Mouse (Mus musculus): Measurements from ENCODE around the gene Calhm2. TPM values are rescaled to one million over a fixed set of nuclear protein-coding genes. Genes with fewer than 3 reads are reported as not detected.

The Calhm2 gene
- total RNA-seq (2023): 10 to 100 TPM; 72.4 to 77.9 TPM

GRCm38 (mm10) chr19:47137771-47138421 lies at the start of gene Calhm2:
Gene Calhm2 (minus strand): TSS chr19:47138294.

GRCm38 (mm10) chr19:47178431-47179271 lies 40.6 kb upstream of the Calhm2 start, which contains the start of gene Neurl1a:
Gene Neurl1a (plus strand): TSS chr19:47178820.

GRCm38 (mm10) chr19:47157664-47158063 lies 19.6 kb upstream of the Calhm2 start, which contains the start of gene Calhm3:
Gene Calhm3 (minus strand): TSS chr19:47157764.

GRCm38 (mm10) chr19:47144154-47144553 lies 6.1 kb upstream of the Calhm2 start, which contains the start of gene Calhm1:
Gene Calhm1 (minus strand): TSS chr19:47144254.

GRCm38 (mm10) chr19:47090550-47091156 lies 47.4 kb downstream of the Calhm2 start, which contains the start of the genes Usmg5 and Pdcd11:
Gene Usmg5 (minus strand): TSS chr19:47090647.
Gene Pdcd11 (plus strand): TSS chr19:47090768.

GRCm38 (mm10) chr19:47067096-47067882 lies 70.8 kb downstream of the Calhm2 start, which contains the start of gene Taf5:
Gene Taf5 (plus strand): TSS chr19:47067746.

Other genes with a start within 250 kb of the Calhm2 start
- not detected for gene Ina, start 123.6 kb downstream of the Calhm2 start, total RNA-seq (2023)
- 10 to 100 TPM; 59.5 to 74.9 TPM for gene Nt5c2, start 123.1 kb downstream of the Calhm2 start, total RNA-seq (2023)
- gene Pcgf6, start 87.4 kb downstream of the Calhm2 start, total RNA-seq (2023): 1 to 10 TPM; 2.8 to 3.5 TPM
- gene Taf5, start 70.5 kb downstream of the Calhm2 start, total RNA-seq (2023): 1 to 10 TPM; 8.2 to 8.8 TPM
- gene Usmg5, start 47.6 kb downstream of the Calhm2 start, total RNA-seq (2023): 100 to 1,000 TPM; 151 to 156 TPM
- 10 to 100 TPM; 19.6 to 20.0 TPM for gene Pdcd11, start 47.5 kb downstream of the Calhm2 start, total RNA-seq (2023)
- gene Calhm1, start 6.0 kb upstream of the Calhm2 start, total RNA-seq (2023): not detected
- not detected for gene Calhm3, start 19.5 kb upstream of the Calhm2 start, total RNA-seq (2023)
- 1 to 10 TPM; 2.6 to 3.1 TPM for gene Neurl1a, start 40.5 kb upstream of the Calhm2 start, total RNA-seq (2023)

Data from monocyte, adult 59 days (primary cell).